Mouse (Mus musculus) ES-E14 (cell line): ENCODE data around the gene Myrfl.

Experiments
- CHD2 ChIP-seq: IDR thresholded peaks from 2 replicates; pipeline ENCODE4 v1.6.1; 2014; ENCODE audit warnings: mild to moderate bottlenecking, low read depth, low read length, inconsistent platforms
- HCFC1 ChIP-seq: IDR thresholded peaks from 2 replicates; pipeline ENCODE4 v1.6.1; 2012; ENCODE audit warnings: low read length, inconsistent platforms, borderline replicate concordance; ENCODE audit not compliant: insufficient read depth
- MAFK ChIP-seq: IDR thresholded peaks from 2 replicates; pipeline ENCODE4 v1.6.1; 2014; ENCODE audit warnings: mild to moderate bottlenecking, low read depth, low read length, inconsistent platforms; ENCODE audit not compliant: insufficient read depth
- ZC3H11A ChIP-seq: IDR thresholded peaks from 2 replicates; pipeline ENCODE4 v1.6.1; 2012; ENCODE audit warnings: low read depth, mild to moderate bottlenecking, inconsistent platforms, low read length, borderline replicate concordance
- ZNF384 ChIP-seq: IDR thresholded peaks from 2 replicates; pipeline ENCODE4 v1.6.1; 2012; ENCODE audit warnings: low read depth, low read length, inconsistent platforms

DNA sequence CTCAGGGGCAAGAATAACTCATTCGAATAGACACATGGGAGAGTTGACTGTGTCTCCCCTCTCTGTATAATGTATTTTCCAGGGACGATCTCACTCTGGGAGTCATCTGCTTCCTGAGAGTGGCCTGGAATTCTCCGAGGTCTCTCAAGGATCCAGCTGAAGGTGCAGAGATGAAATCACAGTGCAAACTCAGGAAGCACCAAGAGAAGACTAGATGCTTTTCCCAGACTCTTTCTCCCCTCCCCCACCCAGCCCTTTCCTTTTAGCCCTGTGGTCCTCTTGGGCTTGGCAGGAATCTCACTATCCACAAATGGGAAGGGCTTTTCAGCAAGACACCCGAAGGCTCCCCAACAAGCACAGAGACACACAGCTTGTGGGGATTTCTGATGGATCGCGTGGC is 146.7 kb downstream of the Myrfl start:
- no peak for TF ChIP-seq CHD2
- TF ChIP-seq MAFK = no peak
- no peak for TF ChIP-seq HCFC1
- TF ChIP-seq ZNF384 = no peak
- TF ChIP-seq ZC3H11A = no peak
